Mouse (Mus musculus): ENCODE results near the gene Serpini1.

Serpini1 gene

GRCm38 (mm10) chr3:75557292-75557691 lies at the start of gene Serpini1:
Gene Serpini1, plus strand, starts transcription at chr3:75557547.
- peak; percentile 79 for DNase-seq (ENCODE audit: low read depth, low spot score)

- no peak for DNase-seq (ENCODE audit: low read depth, low spot score)
These were observed 39.6 kb upstream of the Serpini1 start for GRCm38 (mm10) chr3:75517631-75518250.

- no peak for DNase-seq (ENCODE audit: low read depth, low spot score)
These were observed 36.0 kb upstream of the Serpini1 start for GRCm38 (mm10) chr3:75521314-75521713.

- no peak for DNase-seq (ENCODE audit: low read depth, low spot score)
These were observed 34.8 kb upstream of the Serpini1 start for GRCm38 (mm10) chr3:75522527-75522926.

GRCm38 (mm10) chr3:75531074-75531473 lies 26.3 kb upstream of the Serpini1 start:
- no peak for DNase-seq (ENCODE audit: low read depth, low spot score)

GRCm38 (mm10) chr3:75534045-75534834 lies 23.1 kb upstream of the Serpini1 start:
- no peak for DNase-seq (ENCODE audit: low read depth, low spot score)

- no peak for DNase-seq (ENCODE audit: low read depth, low spot score)
These were observed 16.1 kb upstream of the Serpini1 start for GRCm38 (mm10) chr3:75541259-75541658.

GRCm38 (mm10) chr3:75542852-75543251 lies 14.5 kb upstream of the Serpini1 start:
- DNase-seq (ENCODE audit: low read depth, low spot score): no peak

GRCm38 (mm10) chr3:75544287-75544686 lies 13.1 kb upstream of the Serpini1 start:
- no peak for DNase-seq (ENCODE audit: low read depth, low spot score)

GRCm38 (mm10) chr3:75551248-75551647 lies 6.1 kb upstream of the Serpini1 start:
- DNase-seq (ENCODE audit: low read depth, low spot score): no peak

GRCm38 (mm10) chr3:75556121-75556694 lies 1.1 kb upstream of the Serpini1 start:
- peak; percentile 8 for DNase-seq (ENCODE audit: low read depth, low spot score)

GRCm38 (mm10) chr3:75556695-75557291 lies 554 bp upstream of the Serpini1 start, which contains the start of gene Pdcd10:
Gene Pdcd10, minus strand, starts transcription at chr3:75556856.
- DNase-seq (ENCODE audit: low read depth, low spot score): peak; percentile 99

- DNase-seq (ENCODE audit: low read depth, low spot score): no peak
These were observed 16.7 kb downstream of the Serpini1 start for GRCm38 (mm10) chr3:75574074-75574473.

GRCm38 (mm10) chr3:75575582-75575981 lies 18.2 kb downstream of the Serpini1 start:
- no peak for DNase-seq (ENCODE audit: low read depth, low spot score)

- no peak for DNase-seq (ENCODE audit: low read depth, low spot score)
These were observed 22.0 kb downstream of the Serpini1 start for GRCm38 (mm10) chr3:75579352-75579751.

- no peak for DNase-seq (ENCODE audit: low read depth, low spot score)
These were observed 25.9 kb downstream of the Serpini1 start for GRCm38 (mm10) chr3:75583293-75583692.

GRCm38 (mm10) chr3:75584898-75585297 lies 27.6 kb downstream of the Serpini1 start:
- no peak for DNase-seq (ENCODE audit: low read depth, low spot score)

- DNase-seq (ENCODE audit: low read depth, low spot score): no peak
These were observed 53.7 kb downstream of the Serpini1 start for GRCm38 (mm10) chr3:75611019-75611418.

GRCm38 (mm10) chr3:75624627-75625026 lies 67.3 kb downstream of the Serpini1 start:
- no peak for DNase-seq (ENCODE audit: low read depth, low spot score)

- no peak for DNase-seq (ENCODE audit: low read depth, low spot score)
These were observed 73.8 kb downstream of the Serpini1 start for GRCm38 (mm10) chr3:75630988-75631615.

GRCm38 (mm10) chr3:75633221-75633620 lies 75.9 kb downstream of the Serpini1 start:
- no peak for DNase-seq (ENCODE audit: low read depth, low spot score)

- no peak for DNase-seq (ENCODE audit: low read depth, low spot score)
These were observed 76.3 kb downstream of the Serpini1 start for GRCm38 (mm10) chr3:75633635-75634034.

Data from skeletal muscle tissue, adult 2 months (tissue).